Mouse (Mus musculus) left cerebral cortex, adult 2 months (tissue): ENCODE measurements at regions not wholly inside any gene's neighbourhood (a gene's known extent, or its start where the extent isn't known, plus 50 kb on each side); places are given as distances from the start of the nearest gene placed in this dataset.

Experiments
- DNase-seq, 2 experiments: peaks; one replicate each; pipeline ENCODE4 v3.0.0; 2021 to 2022; ENCODE audit warnings: low spot score in 2 of 2, mixed read lengths in 1 of 2; ENCODE audit errors: extremely low spot score in 1 of 2
- H3K27ac ChIP-seq: fragments of 200-600 bp; 2 replicates; pipeline ENCODE4 v1.8.1; 2022
- H3K4me3 ChIP-seq: fragments of 200-600 bp; 2 replicates; pipeline ENCODE4 v1.8.1; 2022
- CTCF ChIP-seq: fragments of 200-600 bp; IDR thresholded peaks from 2 replicates; pipeline ENCODE4 v1.8.1; 2022; ENCODE audit warnings: antibody characterized with exemption, mild to moderate bottlenecking, moderate library complexity
- intact Hi-C: fragments of 180-260 bp; cut with DNase I; formaldehyde crosslinking; loops from one replicate; pipeline ENCODE4 v1.15.1; 2025

GRCm38 (mm10) chr10:17074402-17075027, 648.5 kb upstream of the Cited2 start:
- H3K27ac ChIP-seq: no peak overlapping the region
- intact Hi-C loops: loop anchor here (10.0 kb wide), 1 partner anchor 650 kb away; the partner anchor contains the start of gene Cited2
- no peak overlapping the region for H3K4me3 ChIP-seq
- DNase-seq: no peak
- no peak for TF ChIP-seq CTCF

- intact Hi-C loops: loop anchor here (10.0 kb wide), 1 partner anchor 650 kb away; the partner anchor contains the start of gene Cited2
- TF ChIP-seq CTCF: no peak
- no peak for DNase-seq
These were observed 647.9 kb upstream of the Cited2 start for GRCm38 (mm10) chr10:17075147-17075546.

GRCm38 (mm10) chr10:17075576-17075975, 647.4 kb upstream of the Cited2 start:
- TF ChIP-seq CTCF: no peak
- no peak for DNase-seq
- H3K27ac ChIP-seq: no peak overlapping the region
- H3K4me3 ChIP-seq: no peak overlapping the region
- intact Hi-C loops: loop anchor here (10.0 kb wide), 1 partner anchor 649 kb away; the partner anchor contains the start of gene Cited2

More at GRCm38 (mm10) chr10:17075147-17075546, 647.9 kb upstream of the Cited2 start:
- Histone ChIP-seq H3K4me3 (no peak overlapping the region), H3K27ac (no peak overlapping the region)

- no peak for DNase-seq
- TF ChIP-seq CTCF: no peak
- intact Hi-C loops: loop anchor here (10.0 kb wide), 1 partner anchor 649 kb away; the partner anchor contains the start of gene Cited2
These were observed 646.8 kb upstream of the Cited2 start for GRCm38 (mm10) chr10:17076186-17076585.

GRCm38 (mm10) chr10:17077580-17077979, 645.4 kb upstream of the Cited2 start:
- no peak for TF ChIP-seq CTCF
- intact Hi-C loops: loop anchor here (10.0 kb wide), 1 partner anchor 647 kb away; the partner anchor contains the start of gene Cited2
- Histone ChIP-seq H3K27ac (no peak overlapping the region), H3K4me3 (no peak overlapping the region)
- DNase-seq: no peak

More at GRCm38 (mm10) chr10:17076186-17076585, 646.8 kb upstream of the Cited2 start:
- H3K27ac ChIP-seq: no peak overlapping the region
- H3K4me3 ChIP-seq: no peak overlapping the region

GRCm38 (mm10) chr10:17080818-17081217, 642.2 kb upstream of the Cited2 start:
- no peak for DNase-seq
- TF ChIP-seq CTCF: no peak
- intact Hi-C loops: no loop called here
- H3K4me3 ChIP-seq: no peak overlapping the region
- no peak overlapping the region for H3K27ac ChIP-seq

GRCm38 (mm10) chr10:17082926-17083325, 640.1 kb upstream of the Cited2 start:
- no peak for TF ChIP-seq CTCF
- no peak overlapping the region for H3K4me3 ChIP-seq
- intact Hi-C loops: no loop called here
- DNase-seq: no peak
- no peak overlapping the region for H3K27ac ChIP-seq

GRCm38 (mm10) chr10:17102065-17102464, 621.0 kb upstream of the Cited2 start:
- no peak for TF ChIP-seq CTCF
- intact Hi-C loops: no loop called here

GRCm38 (mm10) chr10:17103416-17103815, 619.6 kb upstream of the Cited2 start:
- TF ChIP-seq CTCF: no peak
- intact Hi-C loops: no loop called here
- Histone ChIP-seq H3K27ac (no peak overlapping the region), H3K4me3 (no peak overlapping the region)
- no peak for DNase-seq

More at GRCm38 (mm10) chr10:17102065-17102464, 621.0 kb upstream of the Cited2 start:
- Histone ChIP-seq H3K4me3 (no peak overlapping the region), H3K27ac (no peak overlapping the region)
- no peak for DNase-seq

- no peak overlapping the region for H3K27ac ChIP-seq
- DNase-seq: no peak
- no peak for TF ChIP-seq CTCF
- no peak overlapping the region for H3K4me3 ChIP-seq
- intact Hi-C loops: no loop called here
These were observed 616.2 kb upstream of the Cited2 start for GRCm38 (mm10) chr10:17106831-17107230.

GRCm38 (mm10) chr10:17111071-17111470, 611.9 kb upstream of the Cited2 start:
- TF ChIP-seq CTCF: no peak
- DNase-seq: no peak
- H3K27ac ChIP-seq: no peak overlapping the region
- intact Hi-C loops: no loop called here
- no peak overlapping the region for H3K4me3 ChIP-seq

GRCm38 (mm10) chr10:17114805-17115204, 608.2 kb upstream of the Cited2 start:
- TF ChIP-seq CTCF: no peak
- intact Hi-C loops: no loop called here
- DNase-seq: no peak
- H3K4me3 ChIP-seq: no peak overlapping the region
- no peak overlapping the region for H3K27ac ChIP-seq
